Mouse (Mus musculus) midbrain, embryonic 12.5 days (tissue): ENCODE measurements around the gene Gm16405. TPM values are rescaled to one million over a fixed set of nuclear protein-coding genes. Genes with fewer than 3 reads are reported as not detected.
"Not testable (repeated sequence)": the region's sequence is repeated elsewhere in the genome, so short reads cannot be mapped to it uniquely, and the experiment has no call there.

Experiments used
- ATAC-seq: fragments of 200-750 bp; cut with Nextera tagmentation; 2 replicates; pipeline ENCODE4 v1.8.0; 2017; ENCODE audit warnings: low read depth, moderate TSS enrichment, moderate library complexity; ENCODE audit not compliant: low FRiP score
- H3K27ac ChIP-seq: fragments of 300-500 bp; sonication (generic); replicated peaks from 2 replicates; pipeline ENCODE4 v1.5.1; 2016; ENCODE audit warnings: mild to moderate bottlenecking
- H3K27me3 ChIP-seq: fragments of 300-500 bp; sonication (generic); 2 replicates; pipeline ENCODE4 v1.6.1; 2016; ENCODE audit warnings: mild to moderate bottlenecking
- H3K36me3 ChIP-seq: fragments of 300-500 bp; sonication (generic); 2 replicates; pipeline ENCODE4 v1.6.1; 2016
- H3K4me1 ChIP-seq: fragments of 300-500 bp; sonication (generic); 2 replicates; pipeline ENCODE4 v1.6.1; 2016
- H3K4me2 ChIP-seq: fragments of 300-500 bp; sonication (generic); replicated peaks from 2 replicates; pipeline ENCODE4 v1.6.1; 2016; ENCODE audit warnings: mild to moderate bottlenecking, moderate library complexity
- H3K4me3 ChIP-seq: fragments of 300-500 bp; sonication (generic); 2 replicates; pipeline ENCODE4 v1.5.1; 2016; ENCODE audit warnings: mild to moderate bottlenecking
- H3K9ac ChIP-seq: fragments of 300-500 bp; sonication (generic); replicated peaks from 2 replicates; pipeline ENCODE4 v1.6.1; 2016; ENCODE audit warnings: mild to moderate bottlenecking, moderate library complexity
- H3K9me3 ChIP-seq: fragments of 300-500 bp; sonication (generic); 2 replicates; pipeline ENCODE4 v1.6.1; 2016; ENCODE audit warnings: mild to moderate bottlenecking
- WGBS: fragments of 180-500 bp; shearing (Covaris S2); methylation state at CpG from one replicate; pipeline ENCODE4 v1.1.7; 2016; 5-methylcytosine and 5-hydroxymethylcytosine counted together
- polyA plus RNA-seq: library from polyadenylated mRNA; unstranded; fragments of >200 nt; fragmentation: Nextera tagmentation; extraction: Ambion mirVana; gene quantifications from 2 replicates; pipeline ENCODE4 v1.2.1, GENCODE M21; 2016

Gene Gm16405
- polyA plus RNA-seq = not detected in 2 replicates

DNA sequence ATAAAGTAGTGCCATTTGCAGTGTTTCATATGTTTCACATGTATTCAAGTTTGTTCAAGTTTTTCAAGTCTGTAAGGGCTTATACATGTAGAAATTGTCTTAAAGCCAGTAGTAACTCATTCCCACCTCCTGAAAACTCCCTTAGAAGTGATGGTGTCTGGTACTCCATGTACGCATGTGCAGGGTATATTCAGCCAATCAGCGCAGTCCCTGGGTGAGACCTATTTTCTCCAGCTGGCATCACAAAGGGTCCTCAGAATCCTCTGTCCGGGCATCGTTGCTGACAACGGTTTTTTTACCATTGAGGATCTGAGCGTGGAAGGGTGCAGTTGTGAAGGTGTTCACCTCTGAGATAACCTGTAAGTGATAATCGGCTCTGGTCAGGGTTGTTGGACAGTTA is at the start of gene Gm16405:
Gm16405 (plus strand) TSS at position 301 of the 400 bp plus-strand sequence.
- WGBS = no CpG with 5 or more reads among the region's 7 CpGs

More for the DNA sequence above, at the start of gene Gm16405:
- H3K4me3 ChIP-seq, H3K36me3 ChIP-seq, H3K9me3 ChIP-seq, H3K9ac ChIP-seq, H3K4me1 ChIP-seq, ATAC-seq, H3K27me3 ChIP-seq, H3K27ac ChIP-seq, H3K4me2 ChIP-seq: not testable (repeated sequence)

Other genes starting within 250 kb of the Gm16405 start
- gene Gm16430, start 91.0 kb downstream of the Gm16405 start, polyA plus RNA-seq = not detected in 2 replicates